Mouse (Mus musculus) left cerebral cortex, adult 9 months (tissue): Measurements from ENCODE around the gene Eef1akmt2.
A peak's percentile ranks its signal among the peaks of the same experiment; 100 is the strongest.

Experiments
- DNase-seq, 2 experiments: peaks; one replicate each; pipeline ENCODE4 v3.0.0; 2022; ENCODE audit warnings: low spot score in 2 of 2

The Eef1akmt2 gene

GRCm38 (mm10) chr7:132852173-132852844 lies at the start of gene Eef1akmt2:
Gene Eef1akmt2, minus strand, starts transcription at chr7:132852673.
- DNase-seq: peak; percentile 33 to 84

- no peak for DNase-seq
These were observed 48.5 kb upstream of the Eef1akmt2 start for GRCm38 (mm10) chr7:132900826-132901531.

GRCm38 (mm10) chr7:132898234-132898633 lies 45.8 kb upstream of the Eef1akmt2 start:
- DNase-seq: no peak

- DNase-seq: no peak
These were observed 44.8 kb upstream of the Eef1akmt2 start for GRCm38 (mm10) chr7:132897258-132897657.

GRCm38 (mm10) chr7:132896206-132896815 lies 43.8 kb upstream of the Eef1akmt2 start:
- no peak for DNase-seq

GRCm38 (mm10) chr7:132894841-132895555 lies 42.5 kb upstream of the Eef1akmt2 start:
- DNase-seq: no peak

GRCm38 (mm10) chr7:132893336-132893735 lies 40.9 kb upstream of the Eef1akmt2 start:
- no peak for DNase-seq

GRCm38 (mm10) chr7:132892806-132893205 lies 40.3 kb upstream of the Eef1akmt2 start:
- DNase-seq: no peak

- peak in 1 of 2 experiments; percentile 16 for DNase-seq
These were observed 39.8 kb upstream of the Eef1akmt2 start for GRCm38 (mm10) chr7:132892311-132892661.

- no peak for DNase-seq
These were observed 39.3 kb upstream of the Eef1akmt2 start for GRCm38 (mm10) chr7:132891561-132892310.

GRCm38 (mm10) chr7:132890201-132890600 lies 37.7 kb upstream of the Eef1akmt2 start:
- no peak for DNase-seq

GRCm38 (mm10) chr7:132889691-132890090 lies 37.2 kb upstream of the Eef1akmt2 start:
- no peak for DNase-seq

GRCm38 (mm10) chr7:132888518-132889249 lies 36.2 kb upstream of the Eef1akmt2 start:
- DNase-seq: no peak

- DNase-seq: no peak
These were observed 35.6 kb upstream of the Eef1akmt2 start for GRCm38 (mm10) chr7:132888052-132888451.

- DNase-seq: no peak
These were observed 34.7 kb upstream of the Eef1akmt2 start for GRCm38 (mm10) chr7:132887019-132887804.

- DNase-seq: peak in 1 of 2 experiments; percentile 20
These were observed 31.6 kb upstream of the Eef1akmt2 start for GRCm38 (mm10) chr7:132884031-132884430.

GRCm38 (mm10) chr7:132882343-132882742 lies 29.9 kb upstream of the Eef1akmt2 start:
- no peak for DNase-seq

- no peak for DNase-seq
These were observed 27.8 kb upstream of the Eef1akmt2 start for GRCm38 (mm10) chr7:132880276-132880675.

GRCm38 (mm10) chr7:132875391-132876086 lies 23.1 kb upstream of the Eef1akmt2 start:
- no peak for DNase-seq
